Mouse (Mus musculus) limb, embryonic 15.5 days (tissue): ENCODE results near the gene 1700012P22Rik. TPM values are rescaled to one million over a fixed set of nuclear protein-coding genes. Genes with fewer than 3 reads are reported as not detected.

Experiments used
- ATAC-seq: fragments of 200-750 bp; cut with Nextera tagmentation; 2 replicates; pipeline ENCODE4 v1.8.0; 2017; ENCODE audit warnings: low read depth, moderate TSS enrichment; ENCODE audit not compliant: insufficient number of reproducible peaks, low FRiP score, low TSS enrichment
- H3K27ac ChIP-seq: fragments of 300-500 bp; sonication (generic); 2 replicates; pipeline ENCODE4 v1.5.1; 2015; ENCODE audit warnings: moderate library complexity, mild to moderate bottlenecking, inconsistent platforms
- H3K27me3 ChIP-seq: fragments of 300-500 bp; sonication (generic); 2 replicates; pipeline ENCODE4 v1.6.1; 2015; ENCODE audit warnings: inconsistent platforms
- H3K36me3 ChIP-seq: fragments of 300-500 bp; sonication (generic); 2 replicates; pipeline ENCODE4 v1.6.1; 2015; ENCODE audit warnings: inconsistent platforms
- H3K4me1 ChIP-seq: fragments of 300-500 bp; sonication (generic); 2 replicates; pipeline ENCODE4 v1.6.1; 2015; ENCODE audit warnings: inconsistent platforms
- H3K4me2 ChIP-seq: fragments of 300-500 bp; sonication (generic); 2 replicates; pipeline ENCODE4 v1.6.1; 2015; ENCODE audit warnings: mild to moderate bottlenecking, inconsistent platforms
- H3K4me3 ChIP-seq: fragments of 300-500 bp; sonication (generic); 2 replicates; pipeline ENCODE4 v1.5.1; 2015; ENCODE audit warnings: mild to moderate bottlenecking, inconsistent platforms
- H3K9ac ChIP-seq: fragments of 300-500 bp; sonication (generic); 2 replicates; pipeline ENCODE4 v1.6.1; 2015; ENCODE audit warnings: inconsistent platforms
- H3K9me3 ChIP-seq: fragments of 300-500 bp; sonication (generic); 2 replicates; pipeline ENCODE4 v1.6.1; 2016; ENCODE audit warnings: inconsistent platforms
- WGBS: fragments of 180-500 bp; shearing (Covaris S2); methylation state at CpG from one replicate; pipeline ENCODE4 v1.1.7; 2015; 5-methylcytosine and 5-hydroxymethylcytosine counted together
- polyA plus RNA-seq: library from polyadenylated mRNA; unstranded; fragments of >200 nt; fragmentation: Nextera tagmentation; extraction: Ambion mirVana; gene quantifications from 2 replicates; pipeline ENCODE4 v1.2.1, GENCODE M21; 2015

1700012P22Rik gene
- not detected in 2 replicates for polyA plus RNA-seq

DNA sequence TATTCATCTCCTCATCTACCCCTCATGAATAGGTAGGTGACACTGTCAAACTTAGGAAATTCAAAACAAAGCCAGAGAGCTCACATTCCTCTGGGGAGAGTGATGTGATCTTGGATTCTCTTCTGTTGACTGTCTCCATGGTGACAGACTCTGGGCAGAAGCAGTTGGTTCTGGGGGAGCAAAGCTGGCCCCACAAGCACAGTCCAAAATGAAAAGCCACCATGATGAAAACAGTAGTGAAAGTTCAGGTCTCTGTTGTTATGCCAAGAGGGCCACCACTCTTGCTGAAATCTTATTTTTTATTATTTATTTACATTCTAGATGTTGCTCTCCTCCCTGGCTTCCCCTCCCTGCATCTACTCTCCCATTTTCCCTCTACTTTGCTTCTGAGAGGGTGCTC is at the start of gene 1700012P22Rik:
Gene 1700012P22Rik, minus strand, starts transcription at position 101 of the 400 bp plus-strand sequence.
- no peak for ATAC-seq
- H3K4me1 ChIP-seq: no peaks in the 10 kb centered on the region
- no peaks in the 10 kb centered on the region for H3K9me3 ChIP-seq
- H3K4me2 ChIP-seq: no peak within 1 kb of the TSS
- no peak within 1 kb of the TSS for H3K9ac ChIP-seq
- no peaks in the 10 kb centered on the region for H3K36me3 ChIP-seq
- H3K4me3 ChIP-seq: no peak within 1 kb of the TSS
- no peak within 1 kb of the TSS for H3K27ac ChIP-seq
- H3K27me3 ChIP-seq: no peaks in the 10 kb centered on the region

DNA sequence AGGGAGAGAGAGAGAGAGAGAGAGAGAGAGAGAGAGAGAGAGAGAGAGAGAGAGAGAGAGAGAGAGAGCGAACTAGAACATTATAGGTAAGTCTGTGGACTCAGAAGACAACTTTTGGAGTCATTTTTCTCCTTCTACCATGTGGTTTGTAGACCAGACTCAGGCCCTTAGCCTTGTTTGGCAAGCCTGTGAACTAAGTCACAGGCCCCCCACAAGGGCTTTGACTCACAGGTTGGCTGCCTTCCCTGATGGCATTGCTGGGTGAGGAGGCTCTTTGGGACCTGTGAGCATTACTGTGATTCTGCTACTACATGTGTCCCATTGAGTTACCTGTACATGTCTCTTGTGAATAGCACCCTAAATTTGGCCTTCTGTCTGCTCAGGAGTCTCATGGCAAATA is 29.5 kb upstream of the 1700012P22Rik start:
- Histone ChIP-seq H3K4me3 (no peak overlapping the region), H3K36me3 (no peaks in the 10 kb centered on the region), H3K4me2 (no peak overlapping the region), H3K4me1 (no peaks in the 10 kb centered on the region), H3K27me3 (no peaks in the 10 kb centered on the region), H3K9ac (no peak overlapping the region), H3K27ac (no peak overlapping the region), H3K9me3 (no peaks in the 10 kb centered on the region)
- ATAC-seq: no peak
- 79% methylated on average over 1 of the region's 1 CpGs for WGBS

DNA sequence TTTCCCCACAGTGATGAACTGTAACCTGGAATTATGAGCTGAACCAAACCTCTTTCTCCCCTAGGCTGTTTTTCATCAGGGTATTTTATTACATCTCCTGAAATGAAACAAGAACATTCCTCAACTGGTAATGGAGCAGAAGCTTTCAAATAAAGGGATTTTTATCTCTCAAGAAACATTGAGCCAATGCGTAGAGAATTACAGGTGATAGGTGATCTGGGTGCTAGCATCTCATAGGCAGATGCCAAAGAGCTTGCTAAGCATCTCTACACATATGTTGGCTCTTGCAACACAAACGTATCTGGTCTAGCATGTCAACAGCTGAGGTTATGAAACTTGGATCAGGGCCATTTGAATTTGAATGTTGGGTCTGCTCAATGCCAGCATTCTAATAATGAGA is 26.6 kb upstream of the 1700012P22Rik start:
- Histone ChIP-seq H3K4me2 (no peak overlapping the region), H3K4me1 (no peaks in the 10 kb centered on the region), H3K27ac (no peak overlapping the region), H3K9ac (no peak overlapping the region), H3K4me3 (no peak overlapping the region), H3K36me3 (no peaks in the 10 kb centered on the region), H3K9me3 (no peaks in the 10 kb centered on the region), H3K27me3 (no peaks in the 10 kb centered on the region)
- WGBS: 65% methylated on average over 2 of the region's 2 CpGs
- ATAC-seq: no peak

DNA sequence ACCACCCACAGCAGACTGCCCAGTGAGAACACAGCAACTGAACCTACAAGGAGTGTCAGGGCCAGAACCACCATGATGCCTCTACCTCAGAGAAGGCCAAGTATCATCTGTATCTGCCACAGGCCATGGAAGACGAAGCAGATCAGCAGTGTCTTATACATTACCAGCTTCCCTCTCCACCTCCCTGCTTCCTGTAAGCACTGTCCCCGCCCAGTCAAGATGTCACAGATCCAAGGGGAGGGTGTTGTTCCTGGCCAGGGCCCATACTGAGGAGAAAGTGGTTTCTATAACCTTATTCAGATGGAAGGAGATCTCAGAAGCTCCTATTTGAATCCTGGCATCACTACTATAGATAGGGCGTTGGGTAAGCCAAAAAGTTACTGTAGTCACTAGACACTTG is 25.1 kb upstream of the 1700012P22Rik start, which contains the start of gene Aadacl3:
Gene Aadacl3, minus strand, starts transcription at position 101 of the 400 bp plus-strand sequence.
- Histone ChIP-seq H3K4me3 (no peak within 1 kb of the TSS), H3K27me3 (no peaks in the 10 kb centered on the region), H3K36me3 (no peaks in the 10 kb centered on the region), H3K4me1 (no peaks in the 10 kb centered on the region), H3K4me2 (no peak within 1 kb of the TSS), H3K9ac (no peak within 1 kb of the TSS), H3K27ac (no peak within 1 kb of the TSS), H3K9me3 (no peaks in the 10 kb centered on the region)
- no peak for ATAC-seq
- 65% methylated on average over 3 of the region's 3 CpGs for WGBS

DNA sequence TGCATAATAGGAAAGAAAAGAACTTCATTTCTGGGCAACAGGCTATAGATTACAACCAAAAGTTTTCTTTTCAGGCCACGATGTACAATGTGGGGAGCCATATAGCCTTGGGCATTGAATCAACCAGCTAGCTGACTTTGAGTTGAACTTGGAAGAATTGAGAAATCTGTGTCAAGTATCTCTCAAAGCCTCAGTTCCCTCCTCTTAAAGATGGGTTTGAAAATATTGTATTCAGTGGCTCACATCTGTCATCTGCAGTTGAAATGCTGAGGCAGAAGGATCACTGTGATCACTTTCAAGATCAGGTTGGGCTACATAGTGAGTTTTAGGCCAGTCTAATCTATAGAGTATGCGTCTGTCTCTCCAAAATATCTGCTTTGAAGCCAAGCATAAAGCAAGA is 14.6 kb upstream of the 1700012P22Rik start, which contains the start of gene Gm9944:
Gene Gm9944, minus strand, starts transcription at position 101 of the 400 bp plus-strand sequence.
- H3K27ac ChIP-seq: no peak within 1 kb of the TSS
- no peaks in the 10 kb centered on the region for H3K4me1 ChIP-seq
- ATAC-seq: no peak
- H3K9ac ChIP-seq: no peak within 1 kb of the TSS
- H3K4me3 ChIP-seq: no peak within 1 kb of the TSS
- no peaks in the 10 kb centered on the region for H3K36me3 ChIP-seq
- 76% methylated on average over 2 of the region's 2 CpGs for WGBS
- H3K4me2 ChIP-seq: no peak within 1 kb of the TSS
- no peaks in the 10 kb centered on the region for H3K9me3 ChIP-seq
- H3K27me3 ChIP-seq: no peaks in the 10 kb centered on the region

DNA sequence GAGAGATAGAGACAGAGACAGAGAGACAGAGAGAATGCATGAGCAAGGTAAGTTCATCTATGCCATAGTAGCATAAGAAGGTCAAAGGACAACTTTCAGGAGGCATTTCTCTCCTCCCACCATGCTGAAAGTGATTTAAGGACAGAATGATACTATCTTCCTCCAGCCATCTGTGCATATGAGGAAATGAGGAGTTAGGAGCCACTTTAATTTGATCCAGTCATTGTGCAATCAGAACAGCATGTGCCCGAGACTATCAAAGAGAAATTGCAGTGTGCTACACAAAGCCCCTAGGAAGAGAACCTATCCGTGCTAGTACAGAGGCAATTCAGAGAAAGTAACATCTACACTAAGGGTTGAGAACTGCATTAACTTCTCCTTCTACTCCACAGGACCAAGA is 10.0 kb upstream of the 1700012P22Rik start:
- no peak for ATAC-seq
- Histone ChIP-seq H3K9ac (no peak overlapping the region), H3K9me3 (no peaks in the 10 kb centered on the region), H3K36me3 (no peaks in the 10 kb centered on the region), H3K4me1 (no peaks in the 10 kb centered on the region), H3K4me3 (no peak overlapping the region), H3K4me2 (no peak overlapping the region), H3K27me3 (no peaks in the 10 kb centered on the region), H3K27ac (no peak overlapping the region)
- WGBS: 42% methylated on average over 2 of the region's 2 CpGs

DNA sequence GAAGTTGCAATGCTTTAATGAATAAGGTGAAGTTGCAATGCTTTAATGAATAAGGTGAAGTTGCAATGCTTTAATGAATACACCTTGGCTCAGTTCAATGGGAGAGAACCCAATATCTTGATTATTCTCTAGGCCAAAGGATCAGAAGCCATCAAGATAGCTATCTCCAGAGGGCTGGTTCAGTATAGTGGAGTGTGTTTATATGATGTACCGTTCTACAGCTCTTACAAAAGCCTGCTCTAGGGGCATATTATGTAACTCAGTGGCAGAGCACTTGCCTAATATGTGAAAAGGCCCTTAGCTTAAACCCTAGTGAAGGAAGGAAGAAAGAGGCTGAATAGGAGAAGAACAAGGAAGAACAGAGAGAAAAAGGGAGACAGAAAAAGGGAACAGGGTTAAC is 3.0 kb upstream of the 1700012P22Rik start:
- no peak for ATAC-seq
- H3K9me3 ChIP-seq: no peaks in the 10 kb centered on the region
- no peak overlapping the region for H3K4me2 ChIP-seq
- H3K4me1 ChIP-seq: no peaks in the 10 kb centered on the region
- H3K27me3 ChIP-seq: no peaks in the 10 kb centered on the region
- no peak overlapping the region for H3K9ac ChIP-seq
- no peak overlapping the region for H3K27ac ChIP-seq
- 57% methylated on average over 1 of the region's 1 CpGs for WGBS
- H3K4me3 ChIP-seq: no peak overlapping the region
- no peaks in the 10 kb centered on the region for H3K36me3 ChIP-seq

DNA sequence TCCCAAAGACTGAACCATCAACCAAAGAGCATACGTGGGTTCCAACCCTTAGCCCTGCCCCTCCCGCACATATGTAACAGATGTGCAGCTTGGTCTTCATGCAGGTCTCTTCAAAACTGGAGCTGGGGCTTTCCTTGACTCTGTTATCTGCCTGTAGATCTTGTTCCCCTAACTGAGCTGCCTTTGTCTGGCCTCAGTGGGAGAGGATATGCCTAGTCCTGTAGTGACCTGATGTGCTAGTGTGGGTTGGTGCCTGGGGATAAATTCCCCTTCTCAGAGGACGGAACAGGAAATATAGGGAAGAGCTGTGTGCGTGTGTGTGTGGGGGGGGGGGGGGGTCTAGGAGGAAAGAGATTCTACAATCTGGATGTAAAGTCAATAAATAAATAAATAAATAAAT is 2.5 kb upstream of the 1700012P22Rik start:
- no peaks in the 10 kb centered on the region for H3K36me3 ChIP-seq
- WGBS: 79% methylated on average over 3 of the region's 4 CpGs
- no peak overlapping the region for H3K4me3 ChIP-seq
- no peak for ATAC-seq
- no peaks in the 10 kb centered on the region for H3K27me3 ChIP-seq
- H3K4me2 ChIP-seq: no peak overlapping the region
- H3K4me1 ChIP-seq: no peaks in the 10 kb centered on the region
- H3K27ac ChIP-seq: no peak overlapping the region
- no peak overlapping the region for H3K9ac ChIP-seq
- no peaks in the 10 kb centered on the region for H3K9me3 ChIP-seq

DNA sequence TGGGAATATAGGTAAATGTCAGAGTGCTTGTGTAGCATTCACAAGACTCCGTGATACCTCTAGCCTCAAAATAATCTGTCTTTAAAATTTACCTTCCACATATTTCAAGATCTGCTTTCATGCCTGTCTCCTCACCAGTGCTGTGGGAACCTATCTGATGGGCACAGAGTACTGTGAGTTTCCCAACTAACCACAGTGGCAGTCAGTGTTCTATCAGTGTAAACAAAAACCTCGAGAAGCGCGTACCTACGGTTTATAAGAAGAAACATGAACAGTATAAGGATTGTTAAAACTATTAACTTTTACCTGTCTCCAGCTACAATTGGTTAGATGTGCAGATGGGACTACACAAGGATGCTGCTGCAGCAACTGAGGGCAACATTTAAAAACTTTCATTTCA is 5.4 kb downstream of the 1700012P22Rik start:
- Histone ChIP-seq H3K4me2 (no peak overlapping the region), H3K4me3 (no peak overlapping the region), H3K9ac (no peak overlapping the region), H3K4me1 (no peaks in the 10 kb centered on the region), H3K36me3 (no peaks in the 10 kb centered on the region), H3K27me3 (no peaks in the 10 kb centered on the region), H3K9me3 (no peaks in the 10 kb centered on the region), H3K27ac (no peak overlapping the region)
- WGBS: 87% methylated on average over 5 of the region's 5 CpGs
- ATAC-seq: no peak

DNA sequence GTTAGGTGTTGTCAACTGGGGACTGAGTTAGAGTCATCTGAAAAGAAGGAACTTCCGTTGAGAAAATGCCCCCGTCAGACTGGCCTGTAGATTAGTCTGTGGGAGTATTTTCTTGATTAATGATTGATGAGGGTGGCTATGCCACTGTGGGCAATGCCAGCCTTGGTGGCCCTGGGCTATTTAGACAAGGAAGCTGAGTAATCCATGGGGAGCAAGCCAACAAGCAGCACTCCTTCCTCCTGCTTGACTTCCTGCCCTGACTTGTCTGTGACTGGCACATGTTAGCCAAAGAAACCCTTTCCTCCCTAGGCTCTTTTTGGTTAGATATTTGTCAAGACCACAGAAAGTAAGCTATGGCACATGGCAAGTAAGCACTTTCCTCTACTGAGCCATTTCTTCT is 7.8 kb downstream of the 1700012P22Rik start:
- Histone ChIP-seq H3K36me3 (no peaks in the 10 kb centered on the region), H3K9ac (no peak overlapping the region), H3K4me1 (no peaks in the 10 kb centered on the region), H3K9me3 (no peaks in the 10 kb centered on the region), H3K4me2 (no peak overlapping the region), H3K27me3 (no peaks in the 10 kb centered on the region), H3K4me3 (no peak overlapping the region), H3K27ac (no peak overlapping the region)
- WGBS: 78% methylated on average over 2 of the region's 2 CpGs
- no peak for ATAC-seq

DNA sequence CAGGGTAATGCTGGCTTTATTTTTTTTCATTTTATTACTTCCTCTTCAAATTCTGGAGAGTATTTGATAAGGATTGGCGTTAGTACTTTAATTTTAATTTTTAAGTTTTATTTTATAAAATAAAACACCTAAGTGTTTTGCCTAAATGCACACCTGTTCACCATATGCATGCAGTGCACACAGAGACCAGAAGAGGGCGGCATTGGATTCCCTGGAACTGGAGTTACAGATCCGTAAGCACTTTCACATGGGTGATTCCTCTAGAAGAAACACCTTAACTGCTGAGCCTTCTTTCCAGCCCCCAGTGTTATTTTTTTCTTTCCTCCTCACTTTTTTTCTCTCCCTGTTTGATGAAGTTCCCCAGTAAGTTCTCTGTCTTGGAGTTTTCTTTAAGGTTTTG is 9.7 kb downstream of the 1700012P22Rik start:
- Histone ChIP-seq H3K4me2 (no peak overlapping the region), H3K9ac (no peak overlapping the region), H3K9me3 (no peaks in the 10 kb centered on the region), H3K4me3 (no peak overlapping the region), H3K27ac (no peak overlapping the region), H3K36me3 (no peaks in the 10 kb centered on the region), H3K4me1 (no peaks in the 10 kb centered on the region), H3K27me3 (no peaks in the 10 kb centered on the region)
- no peak for ATAC-seq
- WGBS: 16% methylated on average over 3 of the region's 3 CpGs

DNA sequence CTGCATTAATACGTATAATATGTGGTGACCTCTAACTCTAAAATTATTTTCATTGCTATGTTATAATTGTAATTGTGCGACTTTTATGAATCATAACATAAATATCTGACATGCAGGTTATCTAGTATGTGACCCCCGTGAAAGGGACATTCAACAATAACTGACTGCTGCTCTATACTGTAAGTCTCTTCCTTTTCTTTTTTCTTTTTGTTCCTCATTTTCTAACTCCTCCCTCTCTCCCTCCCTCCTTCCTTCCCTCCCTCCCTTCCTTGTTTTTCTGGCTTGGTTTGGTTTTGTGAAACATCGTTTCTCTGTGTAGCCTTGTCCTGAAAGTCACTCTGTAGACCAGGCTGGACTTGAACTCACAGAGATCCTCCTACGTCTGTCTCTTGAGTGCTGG is 14.0 kb downstream of the 1700012P22Rik start:
- WGBS: 74% methylated on average over 5 of the region's 5 CpGs
- Histone ChIP-seq H3K4me3 (no peak overlapping the region), H3K27me3 (no peaks in the 10 kb centered on the region), H3K4me1 (no peaks in the 10 kb centered on the region), H3K27ac (no peak overlapping the region), H3K4me2 (no peak overlapping the region), H3K9ac (no peak overlapping the region), H3K9me3 (no peaks in the 10 kb centered on the region), H3K36me3 (no peaks in the 10 kb centered on the region)
- ATAC-seq: no peak

DNA sequence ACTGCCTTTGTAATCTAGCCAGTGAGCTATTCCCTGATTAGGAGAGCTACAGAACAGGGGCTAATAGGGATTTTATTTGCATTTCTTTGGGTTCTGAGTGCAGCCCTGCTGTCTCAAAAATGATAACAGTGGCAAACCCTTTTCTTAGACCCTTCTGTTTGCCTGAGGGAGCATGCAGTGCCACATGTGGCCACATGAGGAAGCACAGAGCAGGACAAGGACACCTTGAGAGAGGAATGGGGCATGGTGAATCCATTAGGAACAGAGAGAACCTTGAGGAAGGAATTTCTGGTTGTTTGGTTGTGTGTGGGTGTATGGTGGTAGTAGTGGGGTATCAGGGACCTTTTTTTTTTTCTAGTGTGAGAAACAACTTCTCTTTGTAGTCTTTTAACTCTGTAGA is 17.9 kb downstream of the 1700012P22Rik start:
- Histone ChIP-seq H3K9me3 (no peaks in the 10 kb centered on the region), H3K4me1 (no peaks in the 10 kb centered on the region), H3K36me3 (no peaks in the 10 kb centered on the region), H3K4me2 (no peak overlapping the region), H3K27me3 (no peaks in the 10 kb centered on the region), H3K4me3 (no peak overlapping the region), H3K27ac (no peak overlapping the region), H3K9ac (no peak overlapping the region)
- ATAC-seq: no peak
